Mouse (Mus musculus): ENCODE results near the gene Lrrfip1. TPM values are rescaled to one million over a fixed set of nuclear protein-coding genes. Genes with fewer than 3 reads are reported as not detected.

Lrrfip1 gene
- polyA plus RNA-seq, 1 experiment = 80.0 TPM

- Histone ChIP-seq H3K4me1 (ENCODE audit: control insufficient read depth, insufficient read depth, low read length) (no peaks in the 10 kb centered on the region), H3K27ac (ENCODE audit: insufficient read depth, low read length) (no peak overlapping the region), H3K4me3 (ENCODE audit: insufficient read depth, low read length) (no peak overlapping the region)
- TF ChIP-seq POLR2A (IDR thresholded peaks at IDR 0.05; ENCODE audit: extremely low read depth, insufficient read depth, low read length) = no peak
- TF ChIP-seq CTCF (IDR thresholded peaks at IDR 0.05; ENCODE audit: extremely low read depth, insufficient read depth, low read length) = no peak
Observed at GRCm38 (mm10) chr1:91031547-91031946, 33.0 kb downstream of the Lrrfip1 start.

GRCm38 (mm10) chr1:91032393-91032971 lies 33.9 kb downstream of the Lrrfip1 start:
- TF ChIP-seq CTCF (IDR thresholded peaks at IDR 0.05; ENCODE audit: extremely low read depth, insufficient read depth, low read length) (no peak), POLR2A (IDR thresholded peaks at IDR 0.05; ENCODE audit: extremely low read depth, insufficient read depth, low read length) (no peak)
- Histone ChIP-seq H3K4me3 (ENCODE audit: insufficient read depth, low read length) (no peak overlapping the region), H3K27ac (ENCODE audit: insufficient read depth, low read length) (no peak overlapping the region), H3K4me1 (ENCODE audit: control insufficient read depth, insufficient read depth, low read length) (peaks cover 2% of the 10 kb centered on the region; the same call in 1 of the 2 replicates)

- Histone ChIP-seq H3K27ac (ENCODE audit: insufficient read depth, low read length) (no peak overlapping the region), H3K4me1 (ENCODE audit: control insufficient read depth, insufficient read depth, low read length) (peaks cover 5% of the 10 kb centered on the region; the same call in 1 of the 2 replicates), H3K4me3 (ENCODE audit: insufficient read depth, low read length) (no peak overlapping the region)
- no peak for TF ChIP-seq CTCF (IDR thresholded peaks at IDR 0.05; ENCODE audit: extremely low read depth, insufficient read depth, low read length)
Observed at GRCm38 (mm10) chr1:91034547-91034946, 36.0 kb downstream of the Lrrfip1 start.

GRCm38 (mm10) chr1:91035266-91035665 lies 36.7 kb downstream of the Lrrfip1 start:
- H3K4me1 ChIP-seq (ENCODE audit: control insufficient read depth, insufficient read depth, low read length) = peaks cover 5% of the 10 kb centered on the region; the same call in 1 of the 2 replicates
- TF ChIP-seq CTCF (IDR thresholded peaks at IDR 0.05; ENCODE audit: extremely low read depth, insufficient read depth, low read length) (no peak), POLR2A (IDR thresholded peaks at IDR 0.05; ENCODE audit: extremely low read depth, insufficient read depth, low read length) (no peak)
- H3K4me3 ChIP-seq (ENCODE audit: insufficient read depth, low read length) = no peak overlapping the region
- H3K27ac ChIP-seq (ENCODE audit: insufficient read depth, low read length) = no peak overlapping the region

- no peak for TF ChIP-seq POLR2A (IDR thresholded peaks at IDR 0.05; ENCODE audit: extremely low read depth, insufficient read depth, low read length)
- no peak for TF ChIP-seq CTCF (IDR thresholded peaks at IDR 0.05; ENCODE audit: extremely low read depth, insufficient read depth, low read length)
- H3K27ac ChIP-seq (ENCODE audit: insufficient read depth, low read length) = no peak overlapping the region
- no peak overlapping the region for H3K4me3 ChIP-seq (ENCODE audit: insufficient read depth, low read length)
- peaks cover 5% of the 10 kb centered on the region; the same call in 1 of the 2 replicates for H3K4me1 ChIP-seq (ENCODE audit: control insufficient read depth, insufficient read depth, low read length)
Observed at GRCm38 (mm10) chr1:91037213-91037612, 38.7 kb downstream of the Lrrfip1 start.

GRCm38 (mm10) chr1:91038010-91038409 lies 39.5 kb downstream of the Lrrfip1 start:
- peaks cover 5% of the 10 kb centered on the region; the same call in 1 of the 2 replicates for H3K4me1 ChIP-seq (ENCODE audit: control insufficient read depth, insufficient read depth, low read length)
- no peak for TF ChIP-seq POLR2A (IDR thresholded peaks at IDR 0.05; ENCODE audit: extremely low read depth, insufficient read depth, low read length)
- peak; percentile 52 for TF ChIP-seq CTCF (IDR thresholded peaks at IDR 0.05; ENCODE audit: extremely low read depth, insufficient read depth, low read length)
- H3K27ac ChIP-seq (ENCODE audit: insufficient read depth, low read length) = no peak overlapping the region
- no peak overlapping the region for H3K4me3 ChIP-seq (ENCODE audit: insufficient read depth, low read length)

GRCm38 (mm10) chr1:91038531-91038930 lies 40.0 kb downstream of the Lrrfip1 start:
- Histone ChIP-seq H3K4me1 (ENCODE audit: control insufficient read depth, insufficient read depth, low read length) (peaks cover 5% of the 10 kb centered on the region; the same call in 1 of the 2 replicates), H3K4me3 (ENCODE audit: insufficient read depth, low read length) (no peak overlapping the region), H3K27ac (ENCODE audit: insufficient read depth, low read length) (no peak overlapping the region)
- TF ChIP-seq CTCF (IDR thresholded peaks at IDR 0.05; ENCODE audit: extremely low read depth, insufficient read depth, low read length) (no peak), POLR2A (IDR thresholded peaks at IDR 0.05; ENCODE audit: extremely low read depth, insufficient read depth, low read length) (no peak)

GRCm38 (mm10) chr1:91041605-91042004 lies 43.1 kb downstream of the Lrrfip1 start:
- Histone ChIP-seq H3K4me3 (ENCODE audit: insufficient read depth, low read length) (no peak overlapping the region), H3K27ac (ENCODE audit: insufficient read depth, low read length) (no peak overlapping the region), H3K4me1 (ENCODE audit: control insufficient read depth, insufficient read depth, low read length) (peaks cover 5% of the 10 kb centered on the region; the same call in 1 of the 2 replicates)
- TF ChIP-seq CTCF (IDR thresholded peaks at IDR 0.05; ENCODE audit: extremely low read depth, insufficient read depth, low read length) = no peak
- TF ChIP-seq POLR2A (IDR thresholded peaks at IDR 0.05; ENCODE audit: extremely low read depth, insufficient read depth, low read length) = no peak

GRCm38 (mm10) chr1:91043191-91043590 lies 44.7 kb downstream of the Lrrfip1 start:
- Histone ChIP-seq H3K27ac (ENCODE audit: insufficient read depth, low read length) (no peak overlapping the region), H3K4me3 (ENCODE audit: insufficient read depth, low read length) (no peak overlapping the region), H3K4me1 (ENCODE audit: control insufficient read depth, insufficient read depth, low read length) (peaks cover 3% of the 10 kb centered on the region; the same call in 1 of the 2 replicates)
- TF ChIP-seq CTCF (IDR thresholded peaks at IDR 0.05; ENCODE audit: extremely low read depth, insufficient read depth, low read length) = no peak
- no peak for TF ChIP-seq POLR2A (IDR thresholded peaks at IDR 0.05; ENCODE audit: extremely low read depth, insufficient read depth, low read length)

GRCm38 (mm10) chr1:91044176-91044575 lies 45.6 kb downstream of the Lrrfip1 start:
- no peak for TF ChIP-seq CTCF (IDR thresholded peaks at IDR 0.05; ENCODE audit: extremely low read depth, insufficient read depth, low read length)
- TF ChIP-seq POLR2A (IDR thresholded peaks at IDR 0.05; ENCODE audit: extremely low read depth, insufficient read depth, low read length) = no peak
- no peak overlapping the region for H3K27ac ChIP-seq (ENCODE audit: insufficient read depth, low read length)
- H3K4me3 ChIP-seq (ENCODE audit: insufficient read depth, low read length) = no peak overlapping the region
- 0 out of 2 replicates have a peak, but pooled peaks cover under 1% of the 10 kb centered on the region for H3K4me1 ChIP-seq (ENCODE audit: control insufficient read depth, insufficient read depth, low read length)
